Mouse (Mus musculus) heart, embryonic 11.5 days (tissue): ENCODE results near the gene Samhd1. TPM values are rescaled to one million over a fixed set of nuclear protein-coding genes. Genes with fewer than 3 reads are reported as not detected.
"Not testable (repeated sequence)": the region's sequence is repeated elsewhere in the genome, so short reads cannot be mapped to it uniquely, and the experiment has no call there.

Experiments
- ATAC-seq: fragments of 200-750 bp; cut with Nextera tagmentation; replicated peaks from 2 replicates; pipeline ENCODE4 v1.8.0; 2017; ENCODE audit warnings: moderate library complexity; ENCODE audit not compliant: insufficient number of reproducible peaks, low FRiP score, low TSS enrichment
- H3K27ac ChIP-seq: fragments of 300-500 bp; sonication (generic); 2 replicates; pipeline ENCODE4 v1.5.1; 2014; ENCODE audit warnings: mild to moderate bottlenecking, low read depth, low read length
- H3K27me3 ChIP-seq: fragments of 300-500 bp; sonication (generic); 2 replicates; pipeline ENCODE4 v1.6.1; 2014; ENCODE audit warnings: mild to moderate bottlenecking, low read length, mixed read lengths; ENCODE audit not compliant: control insufficient read depth, insufficient read depth
- H3K36me3 ChIP-seq: fragments of 300-500 bp; sonication (generic); 2 replicates; pipeline ENCODE4 v1.6.1; 2014; ENCODE audit warnings: mild to moderate bottlenecking, low read length, moderate library complexity, mixed read lengths; ENCODE audit not compliant: control insufficient read depth, insufficient read depth
- H3K4me1 ChIP-seq: fragments of 300-500 bp; sonication (generic); 2 replicates; pipeline ENCODE4 v1.6.1; 2014; ENCODE audit warnings: low read length; ENCODE audit not compliant: control insufficient read depth, insufficient read depth
- H3K4me2 ChIP-seq: fragments of 300-500 bp; sonication (generic); 2 replicates; pipeline ENCODE4 v1.6.1; 2014; ENCODE audit warnings: mild to moderate bottlenecking, moderate library complexity
- H3K4me3 ChIP-seq: fragments of 300-500 bp; sonication (generic); 2 replicates; pipeline ENCODE4 v1.5.1; 2014; ENCODE audit warnings: low read depth, low read length
- H3K9ac ChIP-seq: fragments of 300-500 bp; sonication (generic); 2 replicates; pipeline ENCODE4 v1.6.1; 2014; ENCODE audit warnings: mild to moderate bottlenecking, low read depth, low read length, moderate library complexity
- H3K9me3 ChIP-seq: fragments of 300-500 bp; sonication (generic); replicated peaks from 2 replicates; pipeline ENCODE4 v1.6.1; 2016; ENCODE audit warnings: low read length; ENCODE audit not compliant: control insufficient read depth
- WGBS: fragments of 180-500 bp; shearing (Covaris S2); extraction: QIAGEN DNeasy Blood & Tissue Kit; methylation state at CpG from one replicate; pipeline ENCODE4 v1.1.7; 2014; ENCODE audit not compliant: insufficient replicate concordance; 5-methylcytosine and 5-hydroxymethylcytosine counted together
- polyA plus RNA-seq: library from polyadenylated mRNA; unstranded; fragments of >200 nt; fragmentation: Nextera tagmentation; extraction: Ambion mirVana; gene quantifications from 2 replicates; pipeline ENCODE4 v1.2.1, GENCODE M21; 2014

Gene Samhd1
- polyA plus RNA-seq, 1 experiment from 2014 or later = 26.4 TPM

- H3K9me3 ChIP-seq, H3K27me3 ChIP-seq, H3K9ac ChIP-seq, H3K4me3 ChIP-seq, H3K27ac ChIP-seq, H3K4me1 ChIP-seq, ATAC-seq, H3K4me2 ChIP-seq: not testable (repeated sequence)
- peaks cover 19% of the 10 kb centered on the region for H3K36me3 ChIP-seq
Observed at GRCm38 (mm10) chr2:157165312-157166224, 30.5 kb upstream of the Samhd1 start.

DNA sequence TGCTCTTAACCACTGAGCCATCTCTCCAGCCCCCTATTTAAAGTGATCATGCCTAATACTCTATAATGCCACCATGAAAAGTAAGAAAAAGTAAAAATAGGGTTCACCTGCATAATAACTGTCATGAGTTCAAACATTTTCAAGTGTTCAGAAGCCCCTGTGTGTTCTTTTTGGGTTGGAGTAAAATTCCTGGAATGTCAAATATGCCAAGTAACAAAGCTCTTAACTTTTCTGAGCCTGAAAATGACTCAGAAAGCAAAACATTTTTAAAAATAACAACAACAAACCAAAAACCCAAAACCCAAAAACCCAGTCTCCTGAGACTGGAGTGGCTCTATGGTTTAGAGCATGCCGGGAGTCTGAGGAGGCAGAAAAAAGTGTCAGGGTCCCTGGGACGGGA lies 29.0 kb upstream of the Samhd1 start:
- Histone ChIP-seq H3K4me3 (no peak overlapping the region), H3K9ac (no peak overlapping the region), H3K27me3 (no peaks in the 10 kb centered on the region), H3K4me1 (no peaks in the 10 kb centered on the region), H3K4me2 (no peak overlapping the region), H3K27ac (no peak overlapping the region), H3K36me3 (peaks cover 16% of the 10 kb centered on the region), H3K9me3 (no peaks in the 10 kb centered on the region)
- 83% methylated on average over 2 of the region's 2 CpGs for WGBS
- no peak for ATAC-seq

DNA sequence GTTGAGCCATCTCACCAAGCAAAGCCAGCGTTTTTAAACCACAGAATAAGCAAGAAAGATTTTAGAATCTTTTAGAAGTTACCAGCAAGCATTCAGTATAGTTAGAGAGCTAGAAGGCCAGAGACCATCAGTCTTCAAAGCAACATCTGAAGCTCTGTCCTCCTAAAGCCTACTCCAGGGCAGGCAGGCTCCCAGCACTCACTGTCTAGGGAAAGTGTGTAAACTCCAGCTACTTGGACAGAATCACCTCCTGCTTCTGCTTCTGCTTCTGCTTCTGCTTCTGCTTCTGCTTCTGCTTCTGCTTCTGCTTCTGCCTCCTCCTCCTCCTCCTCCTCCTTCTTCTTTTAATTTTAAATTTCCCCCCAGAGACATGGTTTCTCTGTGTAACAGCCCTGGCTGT lies 21.0 kb upstream of the Samhd1 start:
- ATAC-seq = no peak
- H3K36me3 ChIP-seq = peaks cover 22% of the 10 kb centered on the region

DNA sequence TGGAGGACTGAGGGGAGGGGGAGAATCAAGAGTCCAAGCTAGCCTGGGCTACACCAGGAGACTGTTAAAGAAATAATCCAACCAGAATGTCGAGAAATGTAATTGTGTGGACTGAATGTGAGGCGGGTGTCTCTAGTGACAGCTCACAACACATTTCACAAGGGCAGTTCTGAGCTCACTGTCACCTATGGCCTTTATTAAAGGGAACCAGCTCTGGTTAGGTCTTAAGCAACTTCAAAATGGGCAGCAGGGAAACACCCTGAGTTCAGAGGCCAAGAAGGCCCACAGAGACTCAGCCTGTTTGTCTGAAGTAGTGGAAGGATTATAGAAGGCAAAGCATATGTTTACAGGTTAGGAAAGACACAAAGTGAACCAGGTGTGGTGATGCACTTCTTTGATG lies 18.2 kb upstream of the Samhd1 start:
- WGBS = 81% methylated on average over 2 of the region's 2 CpGs
- no peaks in the 10 kb centered on the region for H3K9me3 ChIP-seq
- ATAC-seq = no peak
- no peak overlapping the region for H3K4me2 ChIP-seq
- no peak overlapping the region for H3K9ac ChIP-seq
- no peak overlapping the region for H3K27ac ChIP-seq
- H3K4me1 ChIP-seq = no peaks in the 10 kb centered on the region
- H3K36me3 ChIP-seq = peaks cover 24% of the 10 kb centered on the region
- no peaks in the 10 kb centered on the region for H3K27me3 ChIP-seq
- no peak overlapping the region for H3K4me3 ChIP-seq

More for the DNA sequence above, 21.0 kb upstream of the Samhd1 start:
- Histone ChIP-seq H3K27me3 (no peaks in the 10 kb centered on the region), H3K4me1 (no peaks in the 10 kb centered on the region), H3K4me2 (no peak overlapping the region), H3K27ac (no peak overlapping the region), H3K4me3 (no peak overlapping the region), H3K9ac (no peak overlapping the region), H3K9me3 (no peaks in the 10 kb centered on the region)
- WGBS = 77% methylated on average over 1 of the region's 1 CpGs

DNA sequence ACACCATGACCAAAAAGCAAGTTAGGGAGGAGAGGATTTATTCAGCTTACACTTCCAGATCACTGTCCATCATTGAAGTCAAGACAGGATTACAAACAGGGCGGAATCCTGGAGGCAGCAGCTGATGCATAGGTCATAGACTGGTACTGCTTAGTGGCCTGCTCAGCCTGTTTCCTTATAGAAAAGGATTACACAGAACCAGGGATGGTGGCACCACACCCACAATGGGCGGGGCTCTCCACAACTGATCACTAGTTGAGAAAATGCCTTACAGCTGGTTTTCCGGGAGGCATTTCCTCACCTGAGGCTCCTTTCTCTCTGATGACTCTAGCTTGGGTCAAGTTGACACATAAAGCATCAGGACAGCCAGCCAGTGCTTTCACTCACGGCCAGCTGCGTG lies 13.4 kb upstream of the Samhd1 start:
- H3K36me3 ChIP-seq = peaks cover 23% of the 10 kb centered on the region
- no peak overlapping the region for H3K4me3 ChIP-seq
- no peak for ATAC-seq
- no peaks in the 10 kb centered on the region for H3K9me3 ChIP-seq
- no peaks in the 10 kb centered on the region for H3K27me3 ChIP-seq
- no peak overlapping the region for H3K9ac ChIP-seq
- H3K27ac ChIP-seq = no peak overlapping the region
- WGBS = 84% methylated on average over 5 of the region's 5 CpGs
- H3K4me2 ChIP-seq = no peak overlapping the region
- H3K4me1 ChIP-seq = no peaks in the 10 kb centered on the region

DNA sequence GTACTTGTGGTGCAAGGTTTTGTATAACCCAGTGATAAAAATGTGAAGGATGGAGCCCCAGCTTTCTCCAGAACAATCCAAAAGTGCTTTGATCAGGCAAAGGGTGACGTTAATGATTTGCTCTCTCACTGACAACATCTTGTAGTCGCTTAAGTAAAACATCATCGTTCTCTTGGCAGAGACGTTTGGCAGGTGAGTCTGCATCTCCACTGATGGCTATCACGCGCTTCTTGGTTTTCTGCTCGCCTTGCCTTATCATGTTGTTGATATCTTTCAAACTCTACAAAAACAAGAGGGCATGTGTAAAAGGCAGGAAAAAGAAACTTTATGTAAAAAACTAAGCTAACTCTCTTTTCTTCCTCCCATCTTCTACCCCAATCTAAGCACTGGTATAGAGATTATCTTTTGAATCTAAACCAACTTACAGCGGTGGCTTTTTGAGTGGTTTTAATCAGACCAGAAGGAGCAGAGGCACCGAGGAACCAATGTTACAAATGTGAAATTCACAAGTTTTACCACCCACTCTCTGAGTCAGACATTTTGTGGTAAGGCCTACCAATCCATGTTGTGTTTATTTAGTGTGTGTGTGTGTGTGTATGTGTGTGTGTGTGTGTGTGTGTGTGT lies 12.4 kb upstream of the Samhd1 start:
- no peak overlapping the region for H3K9ac ChIP-seq
- ATAC-seq = no peak
- H3K4me3 ChIP-seq = no peak overlapping the region
- no peak overlapping the region for H3K27ac ChIP-seq
- no peak overlapping the region for H3K4me2 ChIP-seq
- H3K9me3 ChIP-seq = no peaks in the 10 kb centered on the region
- H3K27me3 ChIP-seq = no peaks in the 10 kb centered on the region
- H3K4me1 ChIP-seq = no peaks in the 10 kb centered on the region
- peaks cover 23% of the 10 kb centered on the region for H3K36me3 ChIP-seq
- 85% methylated on average over 9 of the region's 9 CpGs for WGBS

GRCm38 (mm10) chr2:157145173-157145572 lies 10.1 kb upstream of the Samhd1 start:
- Histone ChIP-seq H3K9me3 (no peaks in the 10 kb centered on the region), H3K36me3 (peaks cover 16% of the 10 kb centered on the region), H3K27ac (no peak overlapping the region), H3K9ac (no peak overlapping the region), H3K4me3 (no peak overlapping the region), H3K4me2 (no peak overlapping the region), H3K4me1 (no peaks in the 10 kb centered on the region), H3K27me3 (no peaks in the 10 kb centered on the region)
- WGBS = 61% methylated on average over 1 of the region's 1 CpGs
- ATAC-seq = no peak

DNA sequence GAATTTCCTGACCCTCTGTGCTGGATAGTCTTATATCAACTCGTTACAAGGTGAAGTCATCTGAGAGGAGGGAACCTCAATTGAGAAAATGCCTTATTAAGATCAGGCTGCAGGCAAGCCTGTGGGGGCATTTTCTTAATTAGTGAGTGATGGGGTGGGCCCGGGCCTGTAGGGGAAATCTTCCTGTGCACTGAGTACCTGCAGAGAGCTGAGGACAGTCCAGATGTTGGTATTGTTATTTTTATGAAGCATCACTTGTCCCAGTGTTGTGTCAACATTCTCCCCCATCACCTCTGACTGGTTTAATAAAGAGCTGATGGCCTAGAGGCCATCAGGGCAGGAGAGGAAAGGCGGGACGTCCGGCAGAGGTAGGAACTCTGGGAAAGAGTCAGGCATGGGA lies 9.1 kb upstream of the Samhd1 start:
- Histone ChIP-seq H3K4me3 (no peak overlapping the region), H3K9me3 (no peaks in the 10 kb centered on the region), H3K36me3 (peaks cover 10% of the 10 kb centered on the region; the same call in 1 of the 2 replicates), H3K9ac (no peak overlapping the region), H3K27me3 (no peaks in the 10 kb centered on the region), H3K4me1 (no peaks in the 10 kb centered on the region), H3K4me2 (no peak overlapping the region), H3K27ac (no peak overlapping the region)
- ATAC-seq = no peak
- 77% methylated on average over 5 of the region's 5 CpGs for WGBS
